Mouse (Mus musculus) forebrain, embryonic 16.5 days (tissue): ENCODE results near the gene Shroom1. TPM values are rescaled to one million over a fixed set of nuclear protein-coding genes. Genes with fewer than 3 reads are reported as not detected.

Source experiments
- ATAC-seq: fragments of 200-750 bp; cut with Nextera tagmentation; 2 replicates; pipeline ENCODE4 v1.8.0; 2017; ENCODE audit warnings: mild to moderate bottlenecking, moderate library complexity
- H3K27ac ChIP-seq: fragments of 300-500 bp; sonication (generic); 2 replicates; pipeline ENCODE4 v1.5.1; 2014; ENCODE audit warnings: low read length, control low read depth
- H3K27me3 ChIP-seq: fragments of 300-500 bp; sonication (generic); replicated peaks from 2 replicates; pipeline ENCODE4 v1.6.1; 2014; ENCODE audit warnings: low read length; ENCODE audit not compliant: control insufficient read depth, insufficient read depth
- H3K36me3 ChIP-seq: fragments of 300-500 bp; sonication (generic); 2 replicates; pipeline ENCODE4 v1.6.1; 2014; ENCODE audit not compliant: control insufficient read depth, insufficient read depth
- H3K4me1 ChIP-seq: fragments of 300-500 bp; sonication (generic); replicated peaks from 2 replicates; pipeline ENCODE4 v1.6.1; 2014; ENCODE audit warnings: low read length; ENCODE audit not compliant: control insufficient read depth, insufficient read depth
- H3K4me2 ChIP-seq: fragments of 300-500 bp; sonication (generic); 2 replicates; pipeline ENCODE4 v1.6.1; 2014; ENCODE audit warnings: mild to moderate bottlenecking, low read length, control low read depth
- H3K4me3 ChIP-seq: fragments of 300-500 bp; sonication (generic); replicated peaks from 2 replicates; pipeline ENCODE4 v1.5.1; 2014; ENCODE audit warnings: mild to moderate bottlenecking, low read length, control low read depth
- H3K9ac ChIP-seq: fragments of 300-500 bp; sonication (generic); replicated peaks from 2 replicates; pipeline ENCODE4 v1.6.1; 2014; ENCODE audit warnings: low read depth, low read length, control low read depth
- H3K9me3 ChIP-seq: fragments of 300-500 bp; sonication (generic); 2 replicates; pipeline ENCODE4 v1.6.1; 2016; ENCODE audit warnings: low read length; ENCODE audit not compliant: control insufficient read depth
- WGBS: fragments of 180-500 bp; shearing (Covaris S2); extraction: QIAGEN DNeasy Blood & Tissue Kit; methylation state at CpG from one replicate; pipeline ENCODE4 v1.1.7; 2014; 5-methylcytosine and 5-hydroxymethylcytosine counted together
- polyA plus RNA-seq: library from polyadenylated mRNA; unstranded; fragments of >200 nt; fragmentation: Nextera tagmentation; extraction: Ambion mirVana; gene quantifications from 2 replicates; pipeline ENCODE4 v1.2.1, GENCODE M21; 2015

Gene Shroom1
- polyA plus RNA-seq, 1 experiment from 2014 or later, result 2.2 TPM

DNA sequence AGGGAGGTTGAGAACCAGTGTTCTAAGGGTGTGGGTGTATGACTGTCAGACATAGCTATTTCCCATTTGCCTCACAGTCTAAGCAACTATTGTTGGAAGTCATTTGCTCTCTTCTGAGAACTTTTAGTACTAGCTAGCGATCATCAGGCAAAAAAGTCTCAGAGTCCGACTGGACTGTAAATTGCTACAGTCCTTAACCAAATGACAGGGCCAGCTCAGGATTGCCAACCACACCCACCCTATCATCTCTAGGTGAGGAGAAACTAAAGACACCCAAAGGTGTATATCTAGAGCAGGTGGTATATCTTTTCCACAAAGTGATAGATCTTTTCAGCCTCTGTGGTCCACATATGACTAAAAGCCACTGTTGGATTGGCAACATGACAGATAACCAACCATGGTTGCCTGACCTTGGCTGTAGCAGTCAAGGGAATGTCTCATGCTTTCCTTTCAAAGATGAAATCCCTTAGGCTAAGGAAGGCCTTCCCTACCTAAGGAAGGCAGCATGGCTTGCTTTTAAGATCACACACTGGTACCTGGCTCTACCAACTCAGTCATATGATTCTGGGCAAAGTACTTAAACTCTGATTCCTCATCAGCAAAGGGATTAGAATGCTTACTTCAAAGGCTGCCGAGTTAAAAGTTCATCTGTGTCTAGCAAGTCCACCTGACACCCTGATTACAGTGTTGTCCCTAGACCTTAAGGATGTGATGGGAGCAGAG lies 28.9 kb upstream of the Shroom1 start:
- Histone ChIP-seq H3K27ac (no peak overlapping the region), H3K4me2 (no peak overlapping the region), H3K9ac (no peak overlapping the region), H3K36me3 (peaks cover 6% of the 10 kb centered on the region; the same call in 1 of the 2 replicates), H3K27me3 (no peaks in the 10 kb centered on the region), H3K4me3 (no peak overlapping the region), H3K4me1 (peaks cover 15% of the 10 kb centered on the region), H3K9me3 (no peaks in the 10 kb centered on the region)
- no peak for ATAC-seq
- 98% methylated on average over 3 of the region's 3 CpGs for WGBS

DNA sequence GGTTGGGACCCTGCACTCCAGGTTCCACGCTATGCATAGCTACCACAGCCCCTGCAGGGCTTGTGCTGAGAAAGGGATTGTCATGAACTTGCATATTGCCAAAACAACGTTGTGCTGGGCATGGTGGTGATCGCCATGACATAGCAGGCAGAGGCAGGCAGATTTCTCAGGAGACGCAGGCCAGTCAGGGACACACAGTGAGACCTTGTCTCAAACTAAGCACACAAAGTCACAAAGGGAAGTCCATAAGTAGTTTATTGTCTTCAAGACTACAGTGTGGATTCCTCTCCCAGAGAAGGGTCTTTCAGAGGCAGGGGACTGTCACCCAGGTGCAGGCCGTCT lies 28.3 kb upstream of the Shroom1 start:
- Histone ChIP-seq H3K9ac (no peak overlapping the region), H3K4me3 (no peak overlapping the region), H3K9me3 (no peaks in the 10 kb centered on the region), H3K27ac (no peak overlapping the region), H3K4me1 (peaks cover 15% of the 10 kb centered on the region), H3K36me3 (peaks cover 6% of the 10 kb centered on the region; the same call in 1 of the 2 replicates), H3K27me3 (no peaks in the 10 kb centered on the region), H3K4me2 (no peak overlapping the region)
- ATAC-seq, result no peak
- WGBS, result 97% methylated on average over 5 of the region's 5 CpGs

DNA sequence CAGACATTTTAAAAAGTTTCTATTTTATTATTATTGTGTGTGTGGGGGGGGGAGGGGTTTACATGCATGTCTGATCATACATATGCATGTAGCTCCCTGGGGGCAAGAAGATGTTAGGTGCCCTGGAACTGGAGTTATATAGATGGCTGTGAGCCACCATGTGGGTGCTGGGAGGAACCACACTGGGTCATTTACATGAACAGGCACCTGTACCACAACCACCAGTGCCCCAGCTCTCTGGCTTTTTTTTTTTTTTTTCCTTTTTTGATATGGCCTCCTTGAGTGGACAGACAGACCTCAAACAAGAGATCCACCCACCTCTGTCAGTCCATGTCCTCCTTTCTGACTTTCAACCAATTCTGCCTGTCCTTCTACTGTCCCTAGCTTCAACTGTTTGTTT lies 27.8 kb upstream of the Shroom1 start:
- Histone ChIP-seq H3K27ac (no peak overlapping the region), H3K36me3 (peaks cover 6% of the 10 kb centered on the region; the same call in 1 of the 2 replicates), H3K4me2 (no peak overlapping the region; the same call in 1 of the 2 replicates), H3K9me3 (no peaks in the 10 kb centered on the region), H3K4me1 (peaks cover 15% of the 10 kb centered on the region), H3K4me3 (no peak overlapping the region), H3K27me3 (no peaks in the 10 kb centered on the region), H3K9ac (no peak overlapping the region)
- no peak for ATAC-seq

DNA sequence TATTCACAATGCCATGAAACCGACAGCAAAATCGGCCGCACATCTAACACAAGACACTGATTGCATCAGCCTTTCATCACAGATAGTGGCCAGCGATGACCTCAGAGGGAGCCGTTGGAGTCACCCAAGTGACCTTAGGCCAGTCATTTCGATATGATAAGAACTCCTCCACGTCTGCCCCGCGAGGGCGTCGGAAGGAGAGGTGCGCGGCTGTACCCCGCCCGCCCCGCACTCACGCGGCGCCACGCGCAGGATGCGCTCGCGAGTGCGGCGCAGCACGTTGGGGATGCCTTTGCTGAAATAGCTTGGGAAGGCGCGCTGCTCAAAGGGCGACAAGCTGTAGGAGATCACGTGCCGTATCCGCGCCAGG lies 26.7 kb upstream of the Shroom1 start:
- peak overlapping the region; percentile 88 for H3K9ac ChIP-seq
- peak overlapping the region; percentile 85 for H3K4me3 ChIP-seq
- H3K4me2 ChIP-seq, result peak overlapping the region; percentile 91
- no peaks in the 10 kb centered on the region for H3K27me3 ChIP-seq
- H3K9me3 ChIP-seq, result no peaks in the 10 kb centered on the region
- peaks cover 6% of the 10 kb centered on the region; the same call in 1 of the 2 replicates for H3K36me3 ChIP-seq
- peak overlapping the region; percentile 73 for H3K27ac ChIP-seq
- peaks cover 15% of the 10 kb centered on the region for H3K4me1 ChIP-seq
- ATAC-seq, result peak; percentile 60; the same call in 1 of the 2 replicates
- under 1% methylated on average over 34 of the region's 34 CpGs for WGBS

DNA sequence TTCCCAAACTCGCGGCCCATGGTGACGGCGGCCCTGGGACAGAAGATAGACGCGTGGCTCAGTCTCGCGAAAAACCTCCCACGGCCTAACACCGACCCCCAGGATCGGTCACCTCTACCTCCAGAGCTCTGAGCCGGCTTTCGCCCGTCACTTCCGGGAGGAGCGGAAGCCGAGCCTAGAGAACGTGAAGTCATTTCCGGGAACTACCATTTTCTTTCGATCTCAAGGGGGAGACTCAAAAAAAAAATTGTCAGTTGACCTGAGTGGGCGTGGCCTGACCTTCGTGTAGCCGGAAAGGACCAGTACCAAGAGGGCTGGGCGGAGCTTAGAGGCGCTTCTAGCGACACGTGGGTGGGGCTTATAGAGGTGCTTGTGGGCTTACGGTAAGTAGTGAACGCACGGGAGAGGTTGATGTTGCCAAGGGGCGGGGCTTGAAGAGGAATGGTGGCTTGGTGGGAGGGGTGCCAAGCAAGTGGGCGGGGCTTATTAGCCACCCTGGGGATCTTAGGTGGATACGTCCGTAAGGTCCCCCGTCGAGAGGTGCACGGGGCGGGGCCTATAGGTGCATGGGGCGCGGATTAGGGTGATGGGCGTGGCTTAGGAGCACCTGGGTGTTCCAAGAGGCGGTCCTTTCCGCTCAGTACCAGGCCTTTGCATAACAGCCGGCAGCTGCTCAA lies 26.2 kb upstream of the Shroom1 start, which contains the start of the genes Uqcrq and Gdf9:
Gene Uqcrq (minus strand): TSS at position 162 of the 677 bp plus-strand sequence.
Gene Gdf9 (plus strand): TSS at position 354 of the 677 bp plus-strand sequence.
- Histone ChIP-seq H3K4me3 (peak within 1 kb of the TSS; percentile 85), H3K9me3 (no peaks in the 10 kb centered on the region), H3K4me1 (peaks cover 15% of the 10 kb centered on the region), H3K36me3 (peaks cover 6% of the 10 kb centered on the region; the same call in 1 of the 2 replicates), H3K27ac (peak within 1 kb of the TSS; percentile 73), H3K27me3 (no peaks in the 10 kb centered on the region), H3K9ac (peak within 1 kb of the TSS; percentile 88), H3K4me2 (peak within 1 kb of the TSS; percentile 91)
- under 1% methylated on average over 44 of the region's 44 CpGs for WGBS
- peak; percentile 95 for ATAC-seq

DNA sequence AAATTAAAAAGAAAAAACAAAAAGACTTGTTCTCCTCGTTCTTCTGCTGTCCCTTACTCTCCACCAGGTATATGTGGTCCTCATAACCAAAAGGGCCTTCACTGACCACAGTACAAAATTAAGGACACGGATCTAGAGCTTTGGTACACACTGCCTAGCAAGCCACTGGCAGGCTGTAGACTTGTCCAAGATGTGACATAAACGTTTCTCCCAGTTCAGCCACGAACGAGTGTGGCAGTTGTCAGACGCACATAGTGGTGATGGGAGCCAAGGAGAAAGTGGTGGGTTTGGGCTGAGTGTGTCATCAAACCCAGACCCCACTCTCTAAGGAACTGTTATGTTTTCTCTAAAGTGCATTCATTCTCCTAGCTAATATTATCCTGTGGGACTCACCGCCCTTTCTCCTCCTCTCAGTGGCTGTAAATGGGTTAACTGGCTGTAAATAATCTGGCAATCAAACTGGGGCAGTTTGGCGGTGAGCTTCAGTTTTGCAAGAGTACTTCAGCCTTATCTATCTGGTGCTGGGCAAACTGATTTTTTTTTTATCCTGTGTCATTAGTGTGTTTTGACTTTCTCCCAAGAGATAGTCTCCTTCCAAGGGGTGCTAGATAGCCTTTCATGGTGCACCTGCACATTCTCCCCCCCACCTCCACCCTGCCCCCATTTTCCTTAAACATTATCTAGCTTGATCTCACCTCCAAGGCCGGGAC lies 25.5 kb upstream of the Shroom1 start:
- no peaks in the 10 kb centered on the region for H3K9me3 ChIP-seq
- H3K4me2 ChIP-seq, result peak overlapping the region; percentile 56
- peaks cover 15% of the 10 kb centered on the region for H3K4me1 ChIP-seq
- H3K4me3 ChIP-seq, result peak overlapping the region; percentile 85
- 12% methylated on average over 9 of the region's 9 CpGs for WGBS
- H3K36me3 ChIP-seq, result peaks cover 6% of the 10 kb centered on the region; the same call in 1 of the 2 replicates
- H3K27me3 ChIP-seq, result no peaks in the 10 kb centered on the region
- peak overlapping the region; percentile 52 for H3K9ac ChIP-seq
- peak overlapping the region; percentile 73 for H3K27ac ChIP-seq
- ATAC-seq, result peak; percentile 45; the same call in 1 of the 2 replicates

DNA sequence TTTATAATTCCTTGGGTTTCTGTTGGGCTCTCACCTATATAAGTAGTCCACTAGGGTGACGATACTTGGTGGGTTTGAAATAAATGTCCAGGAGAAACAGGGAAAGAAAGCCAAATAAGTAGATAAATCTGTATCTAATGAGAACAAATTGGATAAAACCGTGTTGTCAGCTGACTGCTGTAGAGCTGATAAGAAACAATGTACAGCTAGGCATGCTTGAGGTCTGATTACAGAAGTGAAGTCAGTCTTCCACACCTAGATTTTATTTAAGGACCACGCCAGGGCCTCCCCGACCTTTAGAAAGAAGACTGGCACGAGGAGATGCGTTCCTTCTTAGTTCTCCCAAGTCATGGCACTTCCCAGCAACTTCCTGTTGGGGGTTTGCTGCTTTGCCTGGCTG lies 23.9 kb upstream of the Shroom1 start:
- Histone ChIP-seq H3K4me3 (no peak overlapping the region), H3K27ac (no peak overlapping the region), H3K4me1 (peaks cover 15% of the 10 kb centered on the region), H3K9me3 (no peaks in the 10 kb centered on the region), H3K27me3 (no peaks in the 10 kb centered on the region), H3K9ac (no peak overlapping the region), H3K36me3 (peaks cover 3% of the 10 kb centered on the region; the same call in 1 of the 2 replicates), H3K4me2 (no peak overlapping the region)
- no peak for ATAC-seq
- 74% methylated on average over 6 of the region's 6 CpGs for WGBS

DNA sequence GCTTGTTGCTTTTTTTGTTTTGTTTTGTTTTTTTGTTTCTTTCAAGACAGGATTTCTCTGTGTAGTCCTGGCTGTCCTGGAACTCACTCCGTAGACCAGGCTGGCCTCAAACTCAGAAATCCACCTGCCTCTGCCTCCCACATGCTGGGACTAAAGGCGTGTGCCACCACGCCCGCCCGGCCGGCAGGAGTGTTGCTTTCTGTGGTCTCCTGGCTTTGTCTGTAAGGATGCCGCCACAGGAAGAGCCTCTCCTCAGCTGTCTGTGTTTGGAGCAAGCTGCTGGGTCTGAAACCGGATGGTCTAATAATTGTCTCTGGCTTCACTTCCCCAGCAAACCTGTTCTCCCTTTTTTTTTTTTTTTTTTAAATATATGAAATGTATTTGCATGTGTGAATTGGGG lies 21.5 kb upstream of the Shroom1 start:
- Histone ChIP-seq H3K9me3 (no peaks in the 10 kb centered on the region), H3K27me3 (no peaks in the 10 kb centered on the region), H3K36me3 (no peaks in the 10 kb centered on the region), H3K4me3 (no peak overlapping the region), H3K27ac (no peak overlapping the region), H3K4me1 (peaks cover 5% of the 10 kb centered on the region), H3K9ac (no peak overlapping the region), H3K4me2 (no peak overlapping the region)
- ATAC-seq, result no peak
- 85% methylated on average over 8 of the region's 8 CpGs for WGBS

DNA sequence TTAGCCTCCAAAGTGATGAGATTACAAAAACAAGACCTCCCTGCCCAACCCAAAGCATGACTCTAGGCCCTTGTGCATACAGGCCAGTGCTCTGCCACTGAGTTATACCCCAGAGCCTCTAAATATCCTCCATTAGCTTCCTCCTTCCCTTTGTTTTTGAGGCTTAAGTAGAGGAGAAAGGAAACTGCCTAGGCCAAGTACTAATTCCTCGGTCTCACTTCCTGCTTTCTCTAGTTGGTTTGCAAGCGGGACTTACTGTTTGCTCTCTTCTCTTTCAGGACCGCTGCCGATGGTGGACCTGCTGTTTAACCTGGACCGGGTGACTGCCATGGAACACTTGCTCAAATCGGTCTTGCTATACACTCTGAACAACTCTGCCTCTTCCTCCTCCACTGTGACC lies 20.7 kb upstream of the Shroom1 start:
- Histone ChIP-seq H3K27ac (no peak overlapping the region), H3K36me3 (no peaks in the 10 kb centered on the region), H3K4me1 (peaks cover 4% of the 10 kb centered on the region), H3K4me3 (no peak overlapping the region), H3K9ac (no peak overlapping the region), H3K27me3 (no peaks in the 10 kb centered on the region), H3K9me3 (no peaks in the 10 kb centered on the region), H3K4me2 (no peak overlapping the region)
- ATAC-seq, result no peak
- 86% methylated on average over 6 of the region's 6 CpGs for WGBS
